Mouse (Mus musculus) G1E (cell line): Measurements from ENCODE around the gene Tjp3. TPM values are rescaled to one million over a fixed set of nuclear protein-coding genes. Genes with fewer than 3 reads are reported as not detected.

Experiments
- ATAC-seq: 2 replicates; pipeline ENCODE4 v1.8.0; 2016; ENCODE audit warnings: mild to moderate bottlenecking; ENCODE audit not compliant: insufficient number of reproducible peaks, poor library complexity, low FRiP score, severe bottlenecking; ENCODE audit errors: extremely low read depth
- DNase-seq: peaks from one replicate; pipeline ENCODE4 v3.0.0; 2012; ENCODE audit warnings: low spot score
- H3K27me3 ChIP-seq: 2 replicates; pipeline ENCODE4 v1.6.1; 2012; ENCODE audit warnings: mild to moderate bottlenecking, low read length, inconsistent platforms; ENCODE audit not compliant: insufficient read depth
- H3K36me3 ChIP-seq: replicated peaks from 2 replicates; pipeline ENCODE3; 2012; ENCODE audit warnings: mild to moderate bottlenecking, inconsistent platforms
- H3K4me1 ChIP-seq: 2 replicates; pipeline ENCODE4 v1.6.1; 2012; ENCODE audit warnings: low read depth, low read length, inconsistent platforms, mixed read lengths; ENCODE audit not compliant: insufficient read depth
- H3K4me3 ChIP-seq: 2 replicates; pipeline ENCODE4 v1.5.1; 2012; ENCODE audit warnings: low read depth, mild to moderate bottlenecking, inconsistent platforms, low read length, moderate library complexity, mixed read lengths
- H3K9me3 ChIP-seq: replicated peaks from 2 replicates; pipeline ENCODE4 v1.6.1; 2012; ENCODE audit warnings: inconsistent platforms
- CTCF ChIP-seq: IDR thresholded peaks from 2 replicates; pipeline ENCODE4 v1.5.1; 2012; ENCODE audit warnings: low read depth, low read length, inconsistent platforms, mixed read lengths
- GATA1 ChIP-seq: IDR thresholded peaks from 2 replicates; pipeline ENCODE4 v1.6.1; 2012; ENCODE audit warnings: borderline replicate concordance, low read length, inconsistent platforms, mixed read lengths
- GATA2 ChIP-seq: IDR thresholded peaks from 2 replicates; pipeline ENCODE4 v1.6.1; 2012; ENCODE audit warnings: low read depth, low read length, inconsistent platforms, borderline replicate concordance
- POLR2AphosphoS5 ChIP-seq: IDR thresholded peaks from 2 replicates; pipeline ENCODE4 v1.6.1; 2012; ENCODE audit warnings: low read depth, low read length, inconsistent platforms; ENCODE audit not compliant: insufficient replicate concordance
- TAL1 ChIP-seq: conservative IDR thresholded peaks from 2 replicates; pipeline ENCODE4 v1.6.1; 2012; ENCODE audit warnings: low read depth, low read length, inconsistent platforms, mixed read lengths
- polyA plus RNA-seq: library from polyadenylated mRNA; stranded (reverse); fragments of >175 nt; gene quantifications from 2 replicates; pipeline ENCODE4 v1.2.3, GENCODE M21; 2012
- total RNA-seq, 2 experiments: library from RNA; stranded (forward) in 1 of 2; stranded (reverse) in 1 of 2; fragments of 200-1000 nt in 1 of 2; fragments of >200 nt in 1 of 2; fragmentation: Nextera tagmentation in 1 of 2; gene quantifications; 2 replicates each; pipeline ENCODE4 v1.2.3; 2014 to 2017

Gene Tjp3
- total and polyA plus RNA-seq, 3 experiments = 1.4 to 1.8 TPM; not detected in 1

GRCm38 (mm10) chr10:81242021-81242420 is 49.4 kb downstream of the Tjp3 start:
- ATAC-seq = no peak
- Histone ChIP-seq H3K36me3 (no peaks in the 10 kb centered on the region), H3K9me3 (no peaks in the 10 kb centered on the region), H3K4me3 (no peak overlapping the region), H3K4me1 (peaks cover 33% of the 10 kb centered on the region), H3K27me3 (peaks cover 71% of the 10 kb centered on the region)
- TF ChIP-seq TAL1 = no peak
- TF ChIP-seq POLR2AphosphoS5 = no peak
- no peak for TF ChIP-seq CTCF
- no peak for TF ChIP-seq GATA1
- no peak for DNase-seq

GRCm38 (mm10) chr10:81240876-81241275 is 50.5 kb downstream of the Tjp3 start:
- Histone ChIP-seq H3K27me3 (peaks cover 63% of the 10 kb centered on the region), H3K36me3 (peaks cover under 1% of the 10 kb centered on the region), H3K4me3 (no peak overlapping the region), H3K9me3 (no peaks in the 10 kb centered on the region), H3K4me1 (peaks cover 31% of the 10 kb centered on the region)
- DNase-seq = no peak
- TF ChIP-seq GATA1 (no peak), GATA2 (no peak), POLR2AphosphoS5 (no peak), CTCF (peak; percentile 19; the same call in 1 of the 2 replicates)
- ATAC-seq = no peak

GRCm38 (mm10) chr10:81238618-81239017 is 52.8 kb downstream of the Tjp3 start:
- DNase-seq (no peak), ATAC-seq (no peak)
- H3K4me3 ChIP-seq = no peak overlapping the region
- peaks cover 21% of the 10 kb centered on the region for H3K4me1 ChIP-seq
- peaks cover 42% of the 10 kb centered on the region for H3K27me3 ChIP-seq
- H3K9me3 ChIP-seq = no peaks in the 10 kb centered on the region
- peaks cover 14% of the 10 kb centered on the region for H3K36me3 ChIP-seq
- TF ChIP-seq CTCF = no peak
- no peak for TF ChIP-seq GATA1
- TF ChIP-seq POLR2AphosphoS5 = no peak
- TF ChIP-seq GATA2 = no peak
- TF ChIP-seq TAL1 = no peak

GRCm38 (mm10) chr10:81236471-81237268 is 54.7 kb downstream of the Tjp3 start:
- H3K27me3 ChIP-seq = peaks cover 25% of the 10 kb centered on the region; the same call in 1 of the 2 replicates
- ATAC-seq (no peak), DNase-seq (no peak)
- TF ChIP-seq POLR2AphosphoS5 (no peak), GATA2 (no peak)
- peaks cover 35% of the 10 kb centered on the region for H3K4me1 ChIP-seq
- H3K9me3 ChIP-seq = no peaks in the 10 kb centered on the region
- H3K4me3 ChIP-seq = no peak overlapping the region
- H3K36me3 ChIP-seq = peaks cover 14% of the 10 kb centered on the region

- ATAC-seq (no peak), DNase-seq (no peak)
- peaks cover 14% of the 10 kb centered on the region for H3K36me3 ChIP-seq
- H3K9me3 ChIP-seq = no peaks in the 10 kb centered on the region
- TF ChIP-seq POLR2AphosphoS5 (no peak), GATA1 (no peak), GATA2 (no peak), CTCF (no peak), TAL1 (no peak)
- peaks cover 33% of the 10 kb centered on the region for H3K4me1 ChIP-seq
- peaks cover 27% of the 10 kb centered on the region for H3K27me3 ChIP-seq
- no peak overlapping the region for H3K4me3 ChIP-seq
Measured at GRCm38 (mm10) chr10:81234206-81234605, 57.2 kb downstream of the Tjp3 start.

- H3K9me3 ChIP-seq = no peaks in the 10 kb centered on the region
- peaks cover 36% of the 10 kb centered on the region for H3K27me3 ChIP-seq
- TF ChIP-seq GATA2 (no peak), POLR2AphosphoS5 (no peak), CTCF (no peak), GATA1 (no peak), TAL1 (no peak)
- H3K4me3 ChIP-seq = peak overlapping the region; percentile 79
- peaks cover 32% of the 10 kb centered on the region for H3K4me1 ChIP-seq
- ATAC-seq = no peak
- H3K36me3 ChIP-seq = peaks cover 14% of the 10 kb centered on the region
- no peak for DNase-seq
Measured at GRCm38 (mm10) chr10:81233226-81233585, 58.2 kb downstream of the Tjp3 start.
